Mouse (Mus musculus) liver, embryonic 15.5 days (tissue): ENCODE measurements at regions not wholly inside any gene's neighbourhood (a gene's known extent, or its start where the extent isn't known, plus 50 kb on each side); places are given as distances from the start of the nearest gene placed in this dataset.

ENCODE experiments used
- ATAC-seq: fragments of 200-750 bp; cut with Nextera tagmentation; 2 replicates; pipeline ENCODE4 v1.8.0; 2017; ENCODE audit warnings: moderate number of reproducible peaks, mild to moderate bottlenecking, moderate library complexity; ENCODE audit not compliant: insufficient read depth
- H3K27ac ChIP-seq: fragments of 300-500 bp; sonication (generic); replicated peaks from 2 replicates; pipeline ENCODE4 v1.5.1; 2015; ENCODE audit warnings: mild to moderate bottlenecking, inconsistent platforms
- H3K27me3 ChIP-seq: fragments of 300-500 bp; sonication (generic); 2 replicates; pipeline ENCODE4 v1.6.1; 2015; ENCODE audit warnings: mild to moderate bottlenecking, inconsistent platforms
- H3K36me3 ChIP-seq: fragments of 300-500 bp; sonication (generic); replicated peaks from 2 replicates; pipeline ENCODE4 v1.6.1; 2015; ENCODE audit warnings: moderate library complexity, mild to moderate bottlenecking, inconsistent platforms
- H3K4me1 ChIP-seq: fragments of 300-500 bp; sonication (generic); replicated peaks from 2 replicates; pipeline ENCODE4 v1.6.1; 2015; ENCODE audit warnings: inconsistent platforms
- H3K4me2 ChIP-seq: fragments of 300-500 bp; sonication (generic); 2 replicates; pipeline ENCODE4 v1.6.1; 2015; ENCODE audit warnings: moderate library complexity, mild to moderate bottlenecking, inconsistent platforms
- H3K4me3 ChIP-seq: fragments of 300-500 bp; sonication (generic); replicated peaks from 2 replicates; pipeline ENCODE4 v1.5.1; 2015; ENCODE audit warnings: mild to moderate bottlenecking, inconsistent platforms
- H3K9ac ChIP-seq: fragments of 300-500 bp; sonication (generic); 2 replicates; pipeline ENCODE4 v1.6.1; 2015; ENCODE audit warnings: moderate library complexity, mild to moderate bottlenecking, inconsistent platforms
- H3K9me3 ChIP-seq: fragments of 300-500 bp; sonication (generic); replicated peaks from 2 replicates; pipeline ENCODE4 v1.6.1; 2016; ENCODE audit warnings: inconsistent platforms
- WGBS: fragments of 180-500 bp; shearing (Covaris S2); methylation state at CpG from one replicate; pipeline ENCODE4 v1.1.7; 2015; ENCODE audit warnings: mixed read lengths; ENCODE audit not compliant: insufficient replicate concordance; 5-methylcytosine and 5-hydroxymethylcytosine counted together

- Histone ChIP-seq H3K36me3 (no peaks in the 10 kb centered on the region), H3K4me1 (no peaks in the 10 kb centered on the region), H3K27me3 (no peaks in the 10 kb centered on the region), H3K9me3 (no peaks in the 10 kb centered on the region), H3K9ac (no peak overlapping the region), H3K27ac (no peak overlapping the region), H3K4me2 (no peak overlapping the region), H3K4me3 (no peak overlapping the region)
- no peak for ATAC-seq
- WGBS = 48% methylated on average over 4 of the region's 4 CpGs
Measured at GRCm38 (mm10) chr8:67143479-67143878, 283.5 kb downstream of the Naf1 start.

- Histone ChIP-seq H3K4me2 (no peak overlapping the region), H3K36me3 (no peaks in the 10 kb centered on the region), H3K27me3 (no peaks in the 10 kb centered on the region), H3K9me3 (no peaks in the 10 kb centered on the region), H3K27ac (no peak overlapping the region), H3K9ac (no peak overlapping the region), H3K4me1 (no peaks in the 10 kb centered on the region), H3K4me3 (no peak overlapping the region)
- no peak for ATAC-seq
- WGBS = 51% methylated on average over 5 of the region's 5 CpGs
Measured at GRCm38 (mm10) chr8:67181741-67182140, 321.7 kb downstream of the Naf1 start.

GRCm38 (mm10) chr8:67199213-67199612, 324.4 kb upstream of the Nat3 start:
- Histone ChIP-seq H3K27ac (no peak overlapping the region), H3K4me2 (no peak overlapping the region), H3K9me3 (no peaks in the 10 kb centered on the region), H3K9ac (no peak overlapping the region), H3K4me1 (no peaks in the 10 kb centered on the region), H3K36me3 (no peaks in the 10 kb centered on the region), H3K4me3 (no peak overlapping the region), H3K27me3 (no peaks in the 10 kb centered on the region)
- no peak for ATAC-seq

GRCm38 (mm10) chr8:67206064-67206463, 317.6 kb upstream of the Nat3 start:
- Histone ChIP-seq H3K4me1 (no peaks in the 10 kb centered on the region), H3K4me2 (no peak overlapping the region), H3K27ac (no peak overlapping the region), H3K36me3 (no peaks in the 10 kb centered on the region), H3K9me3 (no peaks in the 10 kb centered on the region), H3K27me3 (no peaks in the 10 kb centered on the region), H3K9ac (no peak overlapping the region), H3K4me3 (no peak overlapping the region)
- ATAC-seq = no peak
- WGBS = 64% methylated on average over 1 of the region's 1 CpGs

- no peaks in the 10 kb centered on the region for H3K4me1 ChIP-seq
- H3K4me2 ChIP-seq = no peak overlapping the region
- H3K9ac ChIP-seq = no peak overlapping the region
- H3K4me3 ChIP-seq = no peak overlapping the region
- H3K36me3 ChIP-seq = no peaks in the 10 kb centered on the region
- H3K9me3 ChIP-seq = no peaks in the 10 kb centered on the region
- 52% methylated on average over 7 of the region's 7 CpGs for WGBS
- no peak overlapping the region for H3K27ac ChIP-seq
- H3K27me3 ChIP-seq = no peaks in the 10 kb centered on the region
- ATAC-seq = peak; percentile 64
Measured at GRCm38 (mm10) chr8:67231921-67232701, 291.5 kb upstream of the Nat3 start.

DNA sequence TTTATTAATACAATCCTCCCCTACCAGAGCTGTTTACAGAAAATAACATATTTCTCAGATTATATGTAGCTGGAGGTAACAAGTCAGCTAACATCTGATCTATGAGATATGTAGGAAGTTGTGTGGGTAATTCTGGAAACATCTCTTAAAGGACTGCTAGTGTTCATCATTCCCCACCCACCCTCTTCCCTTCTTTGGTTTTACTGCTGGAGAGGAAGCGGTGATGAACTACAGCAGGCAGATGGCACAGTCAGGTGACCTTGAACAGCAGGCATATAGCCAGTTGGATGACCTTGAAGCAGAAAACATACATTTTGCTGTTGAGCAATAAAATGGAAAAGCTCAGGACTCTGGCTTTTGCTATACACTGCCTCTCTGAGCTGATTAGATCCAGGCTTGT, 284.7 kb upstream of the Nat3 start:
- Histone ChIP-seq H3K9ac (no peak overlapping the region), H3K4me3 (no peak overlapping the region), H3K27ac (no peak overlapping the region), H3K36me3 (no peaks in the 10 kb centered on the region), H3K27me3 (no peaks in the 10 kb centered on the region), H3K9me3 (no peaks in the 10 kb centered on the region), H3K4me2 (no peak overlapping the region), H3K4me1 (no peaks in the 10 kb centered on the region)
- no peak for ATAC-seq
- WGBS = 67% methylated on average over 1 of the region's 1 CpGs

DNA sequence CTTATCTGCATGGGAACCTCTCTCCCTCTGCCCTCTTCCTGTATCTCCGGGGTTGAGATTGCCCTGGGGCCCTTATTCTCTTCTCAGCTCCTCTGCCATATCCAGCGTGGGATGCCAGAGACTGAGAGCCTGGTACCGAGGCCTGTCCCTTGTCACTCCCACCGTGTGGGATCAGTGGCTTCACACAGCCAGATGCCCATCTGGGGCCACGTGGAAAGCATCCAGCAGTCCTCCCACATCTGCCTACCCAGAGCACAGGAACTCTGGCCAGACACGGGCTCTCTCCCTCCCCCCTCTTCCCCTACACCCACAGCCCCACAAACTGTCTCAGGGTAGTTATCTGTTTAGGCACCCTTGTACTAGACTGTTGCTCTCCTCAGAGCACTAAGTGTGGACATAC, 244.9 kb upstream of the Nat3 start:
- H3K27ac ChIP-seq = no peak overlapping the region
- no peak overlapping the region for H3K9ac ChIP-seq
- WGBS = 42% methylated on average over 6 of the region's 6 CpGs
- no peak overlapping the region for H3K4me3 ChIP-seq
- H3K27me3 ChIP-seq = no peaks in the 10 kb centered on the region
- no peaks in the 10 kb centered on the region for H3K4me1 ChIP-seq
- H3K36me3 ChIP-seq = no peaks in the 10 kb centered on the region
- no peak for ATAC-seq
- no peaks in the 10 kb centered on the region for H3K9me3 ChIP-seq
- no peak overlapping the region for H3K4me2 ChIP-seq

DNA sequence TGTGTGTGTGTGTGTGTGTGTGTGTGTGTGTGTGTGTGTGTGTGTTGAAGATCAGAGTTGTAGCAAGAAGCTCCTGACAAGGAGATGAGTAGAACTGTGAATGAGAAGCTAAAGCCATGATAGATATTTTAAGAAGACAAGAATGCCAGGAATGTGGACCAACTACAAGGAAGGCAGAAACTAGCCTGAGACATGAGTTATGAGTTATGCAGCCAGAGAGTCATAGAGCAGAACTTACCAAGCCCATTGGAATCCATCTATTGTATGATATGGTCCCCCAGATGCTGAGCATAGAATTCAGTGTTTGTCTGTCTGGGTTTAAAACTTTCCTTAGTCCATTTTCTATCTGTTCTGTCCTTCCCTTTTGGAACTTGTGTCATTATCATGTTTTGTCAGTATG, 244.2 kb upstream of the Nat3 start:
- Histone ChIP-seq H3K4me3 (no peak overlapping the region), H3K4me1 (no peaks in the 10 kb centered on the region), H3K36me3 (no peaks in the 10 kb centered on the region), H3K27ac (no peak overlapping the region), H3K4me2 (no peak overlapping the region), H3K9ac (no peak overlapping the region), H3K9me3 (no peaks in the 10 kb centered on the region), H3K27me3 (no peaks in the 10 kb centered on the region)
- ATAC-seq = no peak

- H3K4me2 ChIP-seq = no peak overlapping the region
- H3K4me1 ChIP-seq = no peaks in the 10 kb centered on the region
- no peaks in the 10 kb centered on the region for H3K36me3 ChIP-seq
- ATAC-seq = no peak
- H3K4me3 ChIP-seq = no peak overlapping the region
- WGBS = 65% methylated on average over 1 of the region's 1 CpGs
- H3K9ac ChIP-seq = no peak overlapping the region
- H3K27me3 ChIP-seq = no peaks in the 10 kb centered on the region
- no peaks in the 10 kb centered on the region for H3K9me3 ChIP-seq
- no peak overlapping the region for H3K27ac ChIP-seq
Measured at GRCm38 (mm10) chr8:67310494-67310893, 213.2 kb upstream of the Nat3 start.

- H3K4me3 ChIP-seq = no peak overlapping the region
- no peak for ATAC-seq
Measured at GRCm38 (mm10) chr8:67317371-67317770, 206.3 kb upstream of the Nat3 start.

GRCm38 (mm10) chr8:67318675-67319074, 205.0 kb upstream of the Nat3 start:
- ATAC-seq = no peak
- Histone ChIP-seq H3K9ac (no peak overlapping the region), H3K27ac (no peak overlapping the region), H3K4me1 (no peaks in the 10 kb centered on the region), H3K9me3 (no peaks in the 10 kb centered on the region), H3K4me3 (no peak overlapping the region), H3K4me2 (no peak overlapping the region), H3K27me3 (no peaks in the 10 kb centered on the region), H3K36me3 (no peaks in the 10 kb centered on the region)
- WGBS = 67% methylated on average over 10 of the region's 10 CpGs

More at GRCm38 (mm10) chr8:67317371-67317770, 206.3 kb upstream of the Nat3 start:
- no peak overlapping the region for H3K4me2 ChIP-seq
- 78% methylated on average over 1 of the region's 1 CpGs for WGBS
- H3K4me1 ChIP-seq = no peaks in the 10 kb centered on the region
- no peaks in the 10 kb centered on the region for H3K9me3 ChIP-seq
- H3K36me3 ChIP-seq = no peaks in the 10 kb centered on the region
- H3K9ac ChIP-seq = no peak overlapping the region
- H3K27me3 ChIP-seq = no peaks in the 10 kb centered on the region
- no peak overlapping the region for H3K27ac ChIP-seq

- WGBS = 70% methylated on average over 2 of the region's 2 CpGs
- no peak for ATAC-seq
- no peak overlapping the region for H3K4me2 ChIP-seq
Measured at GRCm38 (mm10) chr8:67320535-67320934, 203.1 kb upstream of the Nat3 start.

More at GRCm38 (mm10) chr8:67320535-67320934, 203.1 kb upstream of the Nat3 start:
- Histone ChIP-seq H3K4me3 (no peak overlapping the region), H3K27me3 (no peaks in the 10 kb centered on the region), H3K9ac (no peak overlapping the region), H3K27ac (no peak overlapping the region), H3K9me3 (no peaks in the 10 kb centered on the region), H3K4me1 (no peaks in the 10 kb centered on the region), H3K36me3 (no peaks in the 10 kb centered on the region)
